Mouse (Mus musculus) hindbrain, embryonic 13.5 days (tissue): ENCODE measurements around the gene Zfp442. TPM values are rescaled to one million over a fixed set of nuclear protein-coding genes. Genes with fewer than 3 reads are reported as not detected.

Experiments
- polyA plus RNA-seq: library from polyadenylated mRNA; unstranded; fragments of >200 nt; fragmentation: Nextera tagmentation; extraction: Ambion mirVana; gene quantifications from 2 replicates; pipeline ENCODE4 v1.2.1, GENCODE M21; 2015

Gene Zfp442
- polyA plus RNA-seq, 1 experiment from 2014 or later: 8.0 TPM

Other genes starting within 250 kb of the Zfp442 start
- 12.0 and 12.4 TPM in 2 replicates for gene Zfp937, start 233.4 kb downstream of the Zfp442 start, polyA plus RNA-seq
- gene Gm21994, start 195.9 kb downstream of the Zfp442 start, polyA plus RNA-seq: 3.2 and 4.3 TPM in 2 replicates
- not detected in 2 replicates for gene Gm14124, start 194.0 kb downstream of the Zfp442 start, polyA plus RNA-seq
- gene Gm10130, start 127.8 kb downstream of the Zfp442 start, polyA plus RNA-seq: 0.88 and 1.2 TPM in 2 replicates
- gene 3300002I08Rik, start 88.7 kb downstream of the Zfp442 start, polyA plus RNA-seq: 14.9 and 15.8 TPM in 2 replicates
- not detected in 2 replicates for gene Zfp345, start 33.6 kb upstream of the Zfp442 start, polyA plus RNA-seq
- gene Cst7, start 118.9 kb upstream of the Zfp442 start, polyA plus RNA-seq: 0.21 and 0.40 TPM in 2 replicates
- 42.9 and 45.9 TPM in 2 replicates for gene Apmap, start 157.1 kb upstream of the Zfp442 start, polyA plus RNA-seq
- gene Acss1, start 217.0 kb upstream of the Zfp442 start, polyA plus RNA-seq: 19.8 and 20.1 TPM in 2 replicates
- 0.18 and 0.61 TPM in 2 replicates for gene Vsx1, start 237.9 kb upstream of the Zfp442 start, polyA plus RNA-seq